Mouse (Mus musculus) midbrain, embryonic 13.5 days (tissue): Measurements from ENCODE around the gene Hamp2. TPM values are rescaled to one million over a fixed set of nuclear protein-coding genes. Genes with fewer than 3 reads are reported as not detected.
A peak's percentile ranks its signal among the peaks of the same experiment; 100 is the strongest.
"Not testable (repeated sequence)": the region's sequence is repeated elsewhere in the genome, so short reads cannot be mapped to it uniquely, and the experiment has no call there.

ENCODE experiments used
- ATAC-seq: fragments of 200-750 bp; cut with Nextera tagmentation; 2 replicates; pipeline ENCODE4 v1.8.0; 2017; ENCODE audit warnings: mild to moderate bottlenecking, moderate TSS enrichment, moderate library complexity
- H3K27ac ChIP-seq: fragments of 300-500 bp; sonication (generic); 2 replicates; pipeline ENCODE4 v1.5.1; 2015; ENCODE audit warnings: inconsistent platforms, mild to moderate bottlenecking, moderate library complexity
- H3K27me3 ChIP-seq: fragments of 300-500 bp; sonication (generic); 2 replicates; pipeline ENCODE4 v1.6.1; 2015; ENCODE audit warnings: mild to moderate bottlenecking, inconsistent platforms
- H3K36me3 ChIP-seq: fragments of 300-500 bp; sonication (generic); 2 replicates; pipeline ENCODE4 v1.6.1; 2015; ENCODE audit warnings: mild to moderate bottlenecking, inconsistent platforms
- H3K4me1 ChIP-seq: fragments of 300-500 bp; sonication (generic); replicated peaks from 2 replicates; pipeline ENCODE4 v1.6.1; 2015; ENCODE audit warnings: inconsistent platforms
- H3K4me2 ChIP-seq: fragments of 300-500 bp; sonication (generic); replicated peaks from 2 replicates; pipeline ENCODE4 v1.6.1; 2015; ENCODE audit warnings: moderate library complexity, mild to moderate bottlenecking, inconsistent platforms
- H3K4me3 ChIP-seq: fragments of 300-500 bp; sonication (generic); replicated peaks from 2 replicates; pipeline ENCODE4 v1.5.1; 2015; ENCODE audit warnings: mild to moderate bottlenecking, inconsistent platforms
- H3K9ac ChIP-seq: fragments of 300-500 bp; sonication (generic); replicated peaks from 2 replicates; pipeline ENCODE4 v1.6.1; 2015; ENCODE audit warnings: mild to moderate bottlenecking, inconsistent platforms
- H3K9me3 ChIP-seq: fragments of 300-500 bp; sonication (generic); 2 replicates; pipeline ENCODE4 v1.6.1; 2016; ENCODE audit warnings: mild to moderate bottlenecking, inconsistent platforms
- WGBS: fragments of 180-500 bp; shearing (Covaris S2); methylation state at CpG from one replicate; pipeline ENCODE4 v1.1.7; 2015; 5-methylcytosine and 5-hydroxymethylcytosine counted together
- polyA plus RNA-seq: library from polyadenylated mRNA; unstranded; fragments of >200 nt; fragmentation: Nextera tagmentation; extraction: Ambion mirVana; gene quantifications from 2 replicates; pipeline ENCODE4 v1.2.1, GENCODE M21; 2015

Gene Hamp2
- not detected in 2 replicates for polyA plus RNA-seq

- not testable (repeated sequence) for H3K4me3 ChIP-seq, H3K27me3 ChIP-seq, H3K36me3 ChIP-seq, H3K9ac ChIP-seq, H3K27ac ChIP-seq, H3K9me3 ChIP-seq, ATAC-seq, H3K4me1 ChIP-seq, H3K4me2 ChIP-seq
- WGBS = 79% methylated on average over 2 of the region's 2 CpGs
These were observed at the start of gene Hamp2 for GRCm38 (mm10) chr7:30924581-30924980. Gene Hamp2, minus strand, starts transcription at chr7:30924681.

- Histone ChIP-seq H3K27me3 (peaks cover 23% of the 10 kb centered on the region), H3K4me3 (peak within 1 kb of the TSS; percentile 35), H3K4me2 (peak within 1 kb of the TSS; percentile 54), H3K4me1 (peaks cover 12% of the 10 kb centered on the region), H3K36me3 (no peaks in the 10 kb centered on the region), H3K9ac (0 out of 2 replicates have a peak within 1 kb of the TSS, but pooled peaks have one; percentile 19), H3K9me3 (no peaks in the 10 kb centered on the region), H3K27ac (no peak within 1 kb of the TSS)
- ATAC-seq = peak; percentile 85
- under 1% methylated on average over 37 of the region's 37 CpGs for WGBS
These were observed 49.2 kb upstream of the Hamp2 start, which contains the start of gene Fam187b for GRCm38 (mm10) chr7:30973501-30974289. Gene Fam187b, plus strand, starts transcription at chr7:30973790.

GRCm38 (mm10) chr7:30973251-30973500 lies 48.7 kb upstream of the Hamp2 start, which contains the start of gene Lsr:
Gene Lsr, minus strand, starts transcription at chr7:30973464.
- Histone ChIP-seq H3K27me3 (peaks cover 23% of the 10 kb centered on the region), H3K9ac (0 out of 2 replicates have a peak within 1 kb of the TSS, but pooled peaks have one; percentile 19), H3K4me3 (peak within 1 kb of the TSS; percentile 35), H3K9me3 (no peaks in the 10 kb centered on the region), H3K27ac (no peak within 1 kb of the TSS), H3K4me2 (peak within 1 kb of the TSS; percentile 54), H3K4me1 (peaks cover 12% of the 10 kb centered on the region), H3K36me3 (no peaks in the 10 kb centered on the region)
- no peak; the same call in 1 of the 2 replicates for ATAC-seq
- WGBS = under 1% methylated on average over 19 of the region's 19 CpGs

- Histone ChIP-seq H3K36me3 (no peaks in the 10 kb centered on the region), H3K9ac (0 out of 2 replicates have a peak overlapping the region, but pooled peaks have one; percentile 6), H3K27ac (no peak overlapping the region), H3K4me1 (peaks cover 12% of the 10 kb centered on the region), H3K4me2 (peak overlapping the region; percentile 54), H3K9me3 (no peaks in the 10 kb centered on the region), H3K27me3 (peaks cover 23% of the 10 kb centered on the region), H3K4me3 (peak overlapping the region; percentile 35)
- 3% methylated on average over 41 of the region's 41 CpGs for WGBS
- peak; percentile 9; the same call in 1 of the 2 replicates for ATAC-seq
These were observed 48.2 kb upstream of the Hamp2 start for GRCm38 (mm10) chr7:30972426-30973250.

GRCm38 (mm10) chr7:30971901-30972300 lies 47.4 kb upstream of the Hamp2 start:
- Histone ChIP-seq H3K36me3 (no peaks in the 10 kb centered on the region), H3K9me3 (no peaks in the 10 kb centered on the region), H3K4me3 (no peak overlapping the region), H3K9ac (no peak overlapping the region), H3K27me3 (peaks cover 23% of the 10 kb centered on the region), H3K4me2 (peak overlapping the region; percentile 54), H3K4me1 (peaks cover 12% of the 10 kb centered on the region), H3K27ac (no peak overlapping the region)
- WGBS = 92% methylated on average over 15 of the region's 15 CpGs
- no peak for ATAC-seq

- Histone ChIP-seq H3K36me3 (no peaks in the 10 kb centered on the region), H3K27me3 (peaks cover 23% of the 10 kb centered on the region), H3K9ac (no peak overlapping the region), H3K27ac (no peak overlapping the region), H3K9me3 (no peaks in the 10 kb centered on the region), H3K4me1 (peaks cover 12% of the 10 kb centered on the region), H3K4me3 (no peak overlapping the region), H3K4me2 (no peak overlapping the region)
- ATAC-seq = no peak
- 96% methylated on average over 4 of the region's 4 CpGs for WGBS
These were observed 44.7 kb upstream of the Hamp2 start for GRCm38 (mm10) chr7:30969174-30969573.

- no peaks in the 10 kb centered on the region for H3K36me3 ChIP-seq
- no peak overlapping the region for H3K27ac ChIP-seq
- no peak overlapping the region for H3K9ac ChIP-seq
- peaks cover 21% of the 10 kb centered on the region for H3K27me3 ChIP-seq
- H3K4me1 ChIP-seq = peaks cover 8% of the 10 kb centered on the region
- no peak overlapping the region for H3K4me3 ChIP-seq
- H3K9me3 ChIP-seq = no peaks in the 10 kb centered on the region
- no peak overlapping the region for H3K4me2 ChIP-seq
- ATAC-seq = no peak
- 95% methylated on average over 8 of the region's 8 CpGs for WGBS
These were observed 44.1 kb upstream of the Hamp2 start for GRCm38 (mm10) chr7:30968611-30969010.

- Histone ChIP-seq H3K4me2 (no peak overlapping the region), H3K27ac (no peak overlapping the region), H3K4me3 (no peak overlapping the region), H3K9me3 (no peaks in the 10 kb centered on the region), H3K27me3 (peaks cover 2% of the 10 kb centered on the region; the same call in 1 of the 2 replicates), H3K36me3 (no peaks in the 10 kb centered on the region), H3K9ac (no peak overlapping the region), H3K4me1 (no peaks in the 10 kb centered on the region)
- ATAC-seq = no peak
- 88% methylated on average over 3 of the region's 3 CpGs for WGBS
These were observed 42.2 kb upstream of the Hamp2 start for GRCm38 (mm10) chr7:30966657-30967056.

GRCm38 (mm10) chr7:30965677-30966076 lies 41.2 kb upstream of the Hamp2 start:
- Histone ChIP-seq H3K27ac (no peak overlapping the region), H3K9ac (no peak overlapping the region), H3K9me3 (no peaks in the 10 kb centered on the region), H3K36me3 (no peaks in the 10 kb centered on the region), H3K27me3 (no peaks in the 10 kb centered on the region), H3K4me3 (no peak overlapping the region), H3K4me1 (no peaks in the 10 kb centered on the region), H3K4me2 (no peak overlapping the region)
- 75% methylated on average over 14 of the region's 14 CpGs for WGBS
- no peak for ATAC-seq

- no peak overlapping the region for H3K27ac ChIP-seq
- H3K9ac ChIP-seq = no peak overlapping the region
- no peak for ATAC-seq
- H3K27me3 ChIP-seq = no peaks in the 10 kb centered on the region
- no peak overlapping the region for H3K4me2 ChIP-seq
- 91% methylated on average over 7 of the region's 7 CpGs for WGBS
- no peak overlapping the region for H3K4me3 ChIP-seq
- H3K36me3 ChIP-seq = no peaks in the 10 kb centered on the region
- H3K4me1 ChIP-seq = peaks cover 4% of the 10 kb centered on the region; the same call in 1 of the 2 replicates
- H3K9me3 ChIP-seq = no peaks in the 10 kb centered on the region
These were observed 39.9 kb upstream of the Hamp2 start for GRCm38 (mm10) chr7:30964366-30964765.

GRCm38 (mm10) chr7:30962862-30963261 lies 38.4 kb upstream of the Hamp2 start:
- Histone ChIP-seq H3K4me1 (peaks cover 19% of the 10 kb centered on the region), H3K4me2 (no peak overlapping the region), H3K9me3 (no peaks in the 10 kb centered on the region), H3K4me3 (no peak overlapping the region), H3K9ac (no peak overlapping the region), H3K36me3 (no peaks in the 10 kb centered on the region), H3K27me3 (no peaks in the 10 kb centered on the region), H3K27ac (no peak overlapping the region)
- ATAC-seq = no peak
- WGBS = 95% methylated on average over 5 of the region's 5 CpGs

- H3K9ac ChIP-seq = no peak overlapping the region
- H3K4me1 ChIP-seq = peaks cover 31% of the 10 kb centered on the region
- H3K27me3 ChIP-seq = no peaks in the 10 kb centered on the region
- peaks cover 3% of the 10 kb centered on the region; the same call in 1 of the 2 replicates for H3K36me3 ChIP-seq
- H3K4me2 ChIP-seq = no peak overlapping the region
- 83% methylated on average over 6 of the region's 6 CpGs for WGBS
- no peak overlapping the region for H3K4me3 ChIP-seq
- H3K9me3 ChIP-seq = no peaks in the 10 kb centered on the region
- no peak for ATAC-seq
- H3K27ac ChIP-seq = no peak overlapping the region
These were observed 35.4 kb upstream of the Hamp2 start for GRCm38 (mm10) chr7:30959786-30960349.
